Mouse (Mus musculus) limb, embryonic 14.5 days (tissue): Measurements from ENCODE around the gene Ptx3. TPM values are rescaled to one million over a fixed set of nuclear protein-coding genes. Genes with fewer than 3 reads are reported as not detected.
A peak's percentile ranks its signal among the peaks of the same experiment; 100 is the strongest.
"Not testable (repeated sequence)": the region's sequence is repeated elsewhere in the genome, so short reads cannot be mapped to it uniquely, and the experiment has no call there.

Experiments used
- ATAC-seq: fragments of 200-750 bp; cut with Nextera tagmentation; 2 replicates; pipeline ENCODE4 v1.8.0; 2017; ENCODE audit warnings: low read depth, moderate number of reproducible peaks, moderate TSS enrichment; ENCODE audit not compliant: low FRiP score
- DNase-seq: peaks from one replicate; pipeline ENCODE4 v3.0.0-alpha.2; 2015; ENCODE audit warnings: low spot score
- H3K27ac ChIP-seq: fragments of 300-500 bp; sonication (generic); replicated peaks from 2 replicates; pipeline ENCODE4 v1.5.1; 2014; ENCODE audit warnings: low read depth, mild to moderate bottlenecking, low read length, moderate library complexity, mixed read lengths
- H3K27me3 ChIP-seq: fragments of 300-500 bp; sonication (generic); 2 replicates; pipeline ENCODE4 v1.6.1; 2014; ENCODE audit warnings: low read length, mixed read lengths; ENCODE audit not compliant: control insufficient read depth, insufficient read depth
- H3K36me3 ChIP-seq: fragments of 300-500 bp; sonication (generic); 2 replicates; pipeline ENCODE4 v1.6.1; 2014; ENCODE audit warnings: mild to moderate bottlenecking, low read length, moderate library complexity, mixed read lengths; ENCODE audit not compliant: control insufficient read depth, insufficient read depth
- H3K4me1 ChIP-seq: fragments of 300-500 bp; sonication (generic); 2 replicates; pipeline ENCODE4 v1.6.1; 2014; ENCODE audit warnings: antibody characterized with exemption, low read length, mixed read lengths; ENCODE audit not compliant: control insufficient read depth, insufficient read depth
- H3K4me2 ChIP-seq: fragments of 300-500 bp; sonication (generic); replicated peaks from 2 replicates; pipeline ENCODE4 v1.6.1; 2014; ENCODE audit warnings: low read depth, mild to moderate bottlenecking, low read length, moderate library complexity; ENCODE audit not compliant: severe bottlenecking
- H3K4me3 ChIP-seq: fragments of 300-500 bp; sonication (generic); replicated peaks from 2 replicates; pipeline ENCODE4 v1.5.1; 2014; ENCODE audit warnings: low read length
- H3K9ac ChIP-seq: fragments of 300-500 bp; sonication (generic); 2 replicates; pipeline ENCODE4 v1.6.1; 2014; ENCODE audit warnings: mild to moderate bottlenecking, low read depth, low read length, moderate library complexity; ENCODE audit not compliant: severe bottlenecking
- H3K9me3 ChIP-seq: fragments of 300-500 bp; sonication (generic); 2 replicates; pipeline ENCODE4 v1.6.1; 2016; ENCODE audit warnings: low read length; ENCODE audit not compliant: control insufficient read depth
- POLR2A ChIP-seq: fragments of 200-500 bp; IDR thresholded peaks from 2 replicates; pipeline ENCODE4 v1.8.0; 2012; ENCODE audit warnings: inconsistent platforms, mild to moderate bottlenecking, moderate library complexity, borderline replicate concordance; ENCODE audit not compliant: insufficient read depth, insufficient read length; ENCODE audit errors: extremely low read depth
- WGBS: fragments of 180-500 bp; shearing (Covaris S2); extraction: QIAGEN DNeasy Blood & Tissue Kit; methylation state at CpG from one replicate; pipeline ENCODE4 v1.1.7; 2014; 5-methylcytosine and 5-hydroxymethylcytosine counted together
- polyA plus RNA-seq, 2 experiments: library from polyadenylated mRNA; depleted of rRNA in 1 of 2; stranded (reverse) in 1 of 2; unstranded in 1 of 2; fragments of >200 nt; fragmentation: Nextera tagmentation in 1 of 2; extraction: Ambion mirVana in 1 of 2; gene quantifications; 2 replicates each; pipeline versions ENCODE4 v1.2.1 to v1.2.3; 2012 to 2014

Gene Ptx3
- polyA plus RNA-seq, 2 experiments = 41.5 to 44.8 TPM

- Histone ChIP-seq H3K27me3 (no peaks in the 10 kb centered on the region), H3K4me2 (no peak overlapping the region), H3K27ac (no peak overlapping the region), H3K4me3 (no peak overlapping the region), H3K9me3 (no peaks in the 10 kb centered on the region), H3K36me3 (no peaks in the 10 kb centered on the region), H3K4me1 (peaks cover 8% of the 10 kb centered on the region; the same call in 1 of the 2 replicates), H3K9ac (no peak overlapping the region)
- DNase-seq (no peak), ATAC-seq (no peak)
- no peak for TF ChIP-seq POLR2A
- WGBS = 97% methylated on average over 1 of the region's 1 CpGs
Measured at GRCm38 (mm10) chr3:66213524-66213923, 6.2 kb upstream of the Ptx3 start.

DNA sequence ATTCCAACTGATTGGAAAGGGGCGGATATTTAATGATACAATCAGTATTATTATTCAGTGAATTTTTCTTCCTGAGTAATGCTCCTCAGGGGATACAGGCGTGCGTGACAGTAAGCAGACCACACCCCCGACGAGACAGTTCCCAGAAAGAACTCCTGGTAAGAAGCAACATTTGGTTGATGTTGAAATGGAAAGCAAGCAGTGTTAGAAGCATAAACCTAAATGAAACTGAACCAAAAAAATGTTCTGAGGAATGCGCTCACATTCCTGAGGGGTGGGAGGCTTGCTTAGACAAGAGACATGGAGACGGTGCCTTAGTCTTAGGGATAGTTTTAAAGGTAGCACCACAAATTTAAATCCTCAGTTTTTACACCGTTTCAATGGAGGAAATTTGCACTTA lies 4.0 kb upstream of the Ptx3 start:
- 36% methylated on average over 8 of the region's 8 CpGs for WGBS
- H3K4me1 ChIP-seq = 0 out of 2 replicates have a peak, but pooled peaks cover 8% of the 10 kb centered on the region
- no peak overlapping the region for H3K9ac ChIP-seq
- no peaks in the 10 kb centered on the region for H3K36me3 ChIP-seq
- H3K27me3 ChIP-seq = no peaks in the 10 kb centered on the region
- H3K27ac ChIP-seq = no peak overlapping the region
- DNase-seq = peak; percentile 68
- H3K9me3 ChIP-seq = no peaks in the 10 kb centered on the region
- no peak for TF ChIP-seq POLR2A
- H3K4me3 ChIP-seq = no peak overlapping the region
- ATAC-seq = peak; percentile 56; the same call in 1 of the 2 replicates
- H3K4me2 ChIP-seq = 0 out of 2 replicates have a peak overlapping the region, but pooled peaks have one; percentile 11

GRCm38 (mm10) chr3:66220554-66221242 lies 988 bp downstream of the Ptx3 start:
- peaks cover 9% of the 10 kb centered on the region for H3K36me3 ChIP-seq
- no peak for TF ChIP-seq POLR2A
- ATAC-seq (peak; percentile 72), DNase-seq (peak; percentile 21)
- H3K4me1 ChIP-seq = peaks cover 16% of the 10 kb centered on the region; the same call in 1 of the 2 replicates
- peak overlapping the region; percentile 73 for H3K9ac ChIP-seq
- H3K27me3 ChIP-seq = no peaks in the 10 kb centered on the region
- H3K4me2 ChIP-seq = peak overlapping the region; percentile 97
- WGBS = under 1% methylated on average over 47 of the region's 54 CpGs
- H3K27ac ChIP-seq = peak overlapping the region; percentile 92
- H3K9me3 ChIP-seq = no peaks in the 10 kb centered on the region
- peak overlapping the region; percentile 51 for H3K4me3 ChIP-seq

DNA sequence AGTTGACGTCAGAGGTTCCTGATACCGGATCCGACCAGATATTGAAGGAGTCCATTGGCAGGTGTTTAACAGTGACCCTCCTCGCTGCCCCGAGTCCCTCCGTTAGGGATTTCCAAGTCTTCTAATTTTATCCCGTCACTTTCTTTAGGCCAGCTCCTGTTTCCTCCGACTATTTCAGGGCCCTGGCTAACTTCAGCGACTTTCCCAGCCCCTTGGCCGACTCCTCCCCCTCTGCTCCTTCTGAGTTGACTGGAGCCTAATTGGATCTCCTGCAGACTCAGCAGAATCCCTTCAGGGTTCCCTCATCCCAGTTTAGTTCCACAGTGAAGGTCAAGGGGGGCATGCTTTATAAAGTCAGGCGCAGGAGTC lies 1.5 kb downstream of the Ptx3 start:
- H3K36me3 ChIP-seq = peaks cover 9% of the 10 kb centered on the region
- no peaks in the 10 kb centered on the region for H3K9me3 ChIP-seq
- DNase-seq (peak; percentile 46), ATAC-seq (peak; percentile 54)
- peak overlapping the region; percentile 92 for H3K27ac ChIP-seq
- peak overlapping the region; percentile 97 for H3K4me2 ChIP-seq
- H3K9ac ChIP-seq = peak overlapping the region; percentile 73
- TF ChIP-seq POLR2A = no peak
- peaks cover 11% of the 10 kb centered on the region; the same call in 1 of the 2 replicates for H3K4me1 ChIP-seq
- no peaks in the 10 kb centered on the region for H3K27me3 ChIP-seq
- WGBS = under 1% methylated on average over 11 of the region's 11 CpGs
- peak overlapping the region; percentile 51 for H3K4me3 ChIP-seq

DNA sequence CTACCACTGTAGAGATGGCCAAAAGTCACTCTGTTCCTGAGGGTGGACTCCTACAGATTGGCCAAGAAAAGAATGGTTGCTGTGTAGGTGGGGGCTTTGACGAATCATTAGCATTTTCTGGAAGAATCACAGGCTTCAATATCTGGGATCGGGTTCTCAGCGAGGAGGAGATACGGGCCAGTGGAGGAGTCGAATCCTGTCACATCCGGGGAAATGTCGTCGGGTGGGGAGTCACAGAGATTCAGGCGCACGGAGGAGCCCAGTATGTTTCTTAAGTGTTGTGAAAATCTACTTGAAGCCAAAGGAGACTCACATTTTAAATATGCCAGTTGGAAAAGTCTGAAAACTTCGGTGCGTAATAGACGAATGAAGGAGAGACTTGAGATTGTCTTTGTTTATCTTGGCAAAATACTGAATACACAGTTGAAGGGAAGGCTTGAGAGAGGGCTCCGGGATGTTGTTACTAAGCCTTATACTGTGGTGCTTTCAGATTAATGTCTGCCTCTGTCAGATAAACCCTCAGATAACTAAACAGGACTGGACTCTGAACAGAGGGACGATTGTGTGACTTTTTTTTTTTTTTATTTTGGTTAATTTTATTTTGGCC lies 5.3 kb downstream of the Ptx3 start:
- DNase-seq (no peak), ATAC-seq (no peak)
- 83% methylated on average over 15 of the region's 15 CpGs for WGBS
- H3K4me1 ChIP-seq = peaks cover 11% of the 10 kb centered on the region; the same call in 1 of the 2 replicates
- no peak for TF ChIP-seq POLR2A
- H3K9me3 ChIP-seq = no peaks in the 10 kb centered on the region
- no peaks in the 10 kb centered on the region for H3K27me3 ChIP-seq
- H3K4me2 ChIP-seq = no peak overlapping the region
- peaks cover 9% of the 10 kb centered on the region for H3K36me3 ChIP-seq
- H3K4me3 ChIP-seq = no peak overlapping the region
- no peak overlapping the region for H3K9ac ChIP-seq
- 0 out of 2 replicates have a peak overlapping the region, but pooled peaks have one; percentile 20 for H3K27ac ChIP-seq

GRCm38 (mm10) chr3:66236234-66236871 lies 16.6 kb downstream of the Ptx3 start:
- not testable (repeated sequence) for H3K4me1 ChIP-seq, H3K4me2 ChIP-seq, ATAC-seq, H3K36me3 ChIP-seq, H3K4me3 ChIP-seq, H3K9ac ChIP-seq, H3K9me3 ChIP-seq, H3K27ac ChIP-seq, H3K27me3 ChIP-seq
- 44% methylated on average over 4 of the region's 4 CpGs for WGBS
- DNase-seq = peak; percentile 56
